Mouse (Mus musculus): ENCODE results near the gene Lsm6.

GRCm38 (mm10) chr8:78820673-78821310 is at the start of gene Lsm6:
- no peak for TF ChIP-seq GATA1 (IDR thresholded peaks at IDR 0.05; ENCODE audit: borderline replicate concordance, low read length)
- TF ChIP-seq FLI1 (IDR thresholded peaks at IDR 0.05; ENCODE audit: low read length) = no peak

Data from megakaryocyte, embryonic 14.5 days (primary cell).